Mouse (Mus musculus): ENCODE data around the gene Ptprg.

GRCm38 (mm10) chr14:12056912-12057524 is 503.7 kb downstream of the Ptprg start:
- TF ChIP-seq CTCF (IDR thresholded peaks at IDR 0.05) (no peak), POLR2A (IDR thresholded peaks at IDR 0.05; ENCODE audit: insufficient read depth, low read depth, low read length) (no peak)
